ENCODE assay signal across 8 mouse cellular contexts in genomic region chr1:62966885-62967284, GRCm38 (mm10).
A peak's percentile ranks its signal among the peaks of the same experiment; 100 is the strongest.
DNase-seq lines count a peak whose midpoint lies in the region; ATAC-seq and TF ChIP-seq lines count a peak whose summit lies in the region.

No protein-coding gene starts in this region.

- H3K27ac ChIP-seq in testis, adult 2 months (ENCODE audit: control insufficient read depth, insufficient read depth, low read depth, low read length): no peak overlapping the region
- H3K27ac ChIP-seq in heart, postnatal 0 days (ENCODE audit: low read depth): no peak overlapping the region

- H3K4me3 ChIP-seq in testis, adult 2 months (ENCODE audit: control insufficient read depth, low read depth, low read length): peak overlapping the region; percentile 71
- peak overlapping the region; percentile 19 for H3K4me3 ChIP-seq in heart, postnatal 0 days (ENCODE audit: low read depth, low read length)

- H3K9ac ChIP-seq in heart, postnatal 0 days (replicated peaks; ENCODE audit: low read depth, low read length): no peak overlapping the region

- ATAC-seq in heart, postnatal 0 days (ENCODE audit: insufficient read depth, low read depth): no peak

- no peaks in the 10 kb centered on the region for H3K27me3 ChIP-seq in testis, adult 2 months (ENCODE audit: control insufficient read depth, insufficient read depth, low read length)
- no peaks in the 10 kb centered on the region for H3K27me3 ChIP-seq in heart, postnatal 0 days (ENCODE audit: control insufficient read depth, insufficient read depth, low read length)

- no peaks in the 10 kb centered on the region for H3K9me3 ChIP-seq in heart, postnatal 0 days (replicated peaks; ENCODE audit: control insufficient read depth, low read length)

- peak overlapping the region; percentile 41 for H3K4me2 ChIP-seq in heart, postnatal 0 days (ENCODE audit: low read depth, low read length)

- peak; percentile 15 for DNase-seq in gastrocnemius, adult 18-20 months (ENCODE audit: low spot score)
- no peak for DNase-seq in gastrocnemius, postnatal 36 days
- DNase-seq in testis, postnatal 10 days (ENCODE audit: low spot score): no peak
- peak; percentile 35 for DNase-seq in heart, postnatal 0 days (ENCODE audit: low spot score)
- no peak for DNase-seq in spleen, adult 18-20 months
- no peak for DNase-seq in frontal cortex, postnatal 14 days (ENCODE audit: low spot score in 2 of 2)
- DNase-seq in layer of hippocampus, adult 8-10 months (ENCODE audit: low spot score in 2 of 2): no peak

- no peak for TF ChIP-seq EP300 in heart, postnatal 0 days (IDR thresholded peaks at IDR 0.05; ENCODE audit: low read depth)

- intact Hi-C loops in gastrocnemius, postnatal 36 days (cut with DNase I): loop anchor here (10.0 kb wide), 1 partner anchor 1822 kb away; no protein-coding TSS in a partner anchor

- 21% methylated on average over 5 of the region's 5 CpGs for WGBS in heart, postnatal 0 days

- peak; percentile 36; the same call in 1 of the 2 replicates for TF ChIP-seq CTCF in testis, adult 2 months (IDR thresholded peaks at IDR 0.05; ENCODE audit: control insufficient read depth, insufficient read depth, insufficient replicate concordance, low read depth, low read length)
- peak; percentile 56 for TF ChIP-seq CTCF in heart, postnatal 0 days (IDR thresholded peaks at IDR 0.05; ENCODE audit: low read depth)

- TF ChIP-seq POLR2A in testis, adult 2 months (IDR thresholded peaks at IDR 0.05; ENCODE audit: control insufficient read depth, low read depth, low read length): no peak

- peaks cover 3% of the 10 kb centered on the region; the same call in 1 of the 2 replicates for H3K4me1 ChIP-seq in testis, adult 2 months (ENCODE audit: control insufficient read depth, insufficient read depth, low read length)
- H3K4me1 ChIP-seq in heart, postnatal 0 days (ENCODE audit: control insufficient read depth, insufficient read depth): no peaks in the 10 kb centered on the region

- H3K36me3 ChIP-seq in testis, adult 2 months (ENCODE audit: control insufficient read depth, insufficient read depth, low read length): no peaks in the 10 kb centered on the region
- H3K36me3 ChIP-seq in heart, postnatal 0 days (replicated peaks; ENCODE audit: control insufficient read depth, insufficient read depth, low read length): no peaks in the 10 kb centered on the region

Comparison
In these comparisons a context has a peak if more than half of its experiments do, and no peak if none do; other contexts are left out.
1. DNase-seq: peak in gastrocnemius, adult 18-20 months (single experiment) and heart, postnatal 0 days (single experiment); none in gastrocnemius, postnatal 36 days (0 of 2), testis, postnatal 10 days (single experiment), spleen, adult 18-20 months (0 of 2), frontal cortex, postnatal 14 days (0 of 2) and layer of hippocampus, adult 8-10 months (0 of 2).